In genomic region chr6:108805194-108805593, GRCm38 (mm10) we compare ENCODE assay signal across 13 mouse cellular contexts. TPM values are rescaled to one million over a fixed set of nuclear protein-coding genes. Genes with fewer than 3 reads are reported as not detected.
DNase-seq lines count a peak whose midpoint lies in the region; ATAC-seq and TF ChIP-seq lines count a peak whose summit lies in the region.
"Had no signal": no experiment of that assay in that cellular context is flagged by ENCODE, and none has a peak within 500 bp of the region (broad histone marks: within the 10 kb centered on the region; RNA-seq: fewer than 3 reads in every experiment).

No protein-coding gene starts in this region.

- peaks cover 16% of the 10 kb centered on the region for H3K4me1 ChIP-seq in hindbrain, embryonic 15.5 days (replicated peaks)
- peaks cover 9% of the 10 kb centered on the region for H3K4me1 ChIP-seq in hindbrain, embryonic 12.5 days
- no peaks in the 10 kb centered on the region for H3K4me1 ChIP-seq in lung, postnatal 0 days (ENCODE audit: insufficient read depth, low read depth, low read length)
- peaks cover 24% of the 10 kb centered on the region for H3K4me1 ChIP-seq in neural tube, embryonic 13.5 days (replicated peaks)
- no peaks in the 10 kb centered on the region for H3K4me1 ChIP-seq in heart, embryonic 11.5 days (ENCODE audit: control insufficient read depth, insufficient read depth, low read length)

- ATAC-seq in hindbrain, embryonic 15.5 days (ENCODE audit: low FRiP score, low read depth), result 0 out of 2 replicates have a peak, but pooled peaks have one; percentile 35
- ATAC-seq in hindbrain, embryonic 12.5 days (ENCODE audit: low FRiP score), result no peak
- peak; percentile 21; the same call in 1 of the 2 replicates for ATAC-seq in lung, postnatal 0 days
- ATAC-seq in neural tube, embryonic 13.5 days (ENCODE audit: low read depth), result peak; percentile 64
- no peak for ATAC-seq in heart, embryonic 11.5 days (replicated peaks; ENCODE audit: insufficient number of reproducible peaks, low FRiP score, low TSS enrichment)

- peak; percentile 42 for DNase-seq in lung, postnatal 0 days (ENCODE audit: low spot score)
- no peak for DNase-seq in lung, postnatal 36 days
- peak; percentile 22 to 53 for DNase-seq in cerebellum, postnatal 25 days
- DNase-seq: adrenal gland, postnatal 10 days; midbrain, embryonic 14.5 days; thymus, postnatal 25 days had no signal

- H3K4me2 ChIP-seq in hindbrain, embryonic 15.5 days, result no peak overlapping the region
- H3K4me2 ChIP-seq in hindbrain, embryonic 12.5 days (replicated peaks), result no peak overlapping the region
- H3K4me2 ChIP-seq in lung, postnatal 0 days (replicated peaks; ENCODE audit: low read depth, low read length), result no peak overlapping the region
- no peak overlapping the region for H3K4me2 ChIP-seq in neural tube, embryonic 13.5 days
- no peak overlapping the region for H3K4me2 ChIP-seq in heart, embryonic 11.5 days
- H3K4me2 ChIP-seq: embryonic facial prominence, embryonic 15.5 days; intestine, embryonic 15.5 days had no signal

- 7% methylated on average over 1 of the region's 1 CpGs for WGBS in hindbrain, embryonic 15.5 days
- 15% methylated on average over 1 of the region's 1 CpGs for WGBS in hindbrain, embryonic 12.5 days
- WGBS in lung, postnatal 0 days, result 33% methylated on average over 1 of the region's 1 CpGs
- WGBS in neural tube, embryonic 13.5 days, result 0% methylated on average over 1 of the region's 1 CpGs
- WGBS in heart, embryonic 11.5 days (ENCODE audit: insufficient replicate concordance), result 52% methylated on average over 1 of the region's 1 CpGs

- no peaks in the 10 kb centered on the region for H3K36me3 ChIP-seq in hindbrain, embryonic 15.5 days
- H3K36me3 ChIP-seq in hindbrain, embryonic 12.5 days, result no peaks in the 10 kb centered on the region
- no peaks in the 10 kb centered on the region for H3K36me3 ChIP-seq in lung, postnatal 0 days (ENCODE audit: insufficient read depth, low read length)
- no peaks in the 10 kb centered on the region for H3K36me3 ChIP-seq in neural tube, embryonic 13.5 days
- no peaks in the 10 kb centered on the region for H3K36me3 ChIP-seq in heart, embryonic 11.5 days (ENCODE audit: control insufficient read depth, insufficient read depth, low read length)
- H3K36me3 ChIP-seq: embryonic facial prominence, embryonic 15.5 days; intestine, embryonic 15.5 days had no signal

- no peak overlapping the region for H3K9ac ChIP-seq in hindbrain, embryonic 15.5 days
- H3K9ac ChIP-seq in hindbrain, embryonic 12.5 days, result no peak overlapping the region
- H3K9ac ChIP-seq in lung, postnatal 0 days (replicated peaks; ENCODE audit: low read depth), result no peak overlapping the region
- no peak overlapping the region for H3K9ac ChIP-seq in neural tube, embryonic 13.5 days
- H3K9ac ChIP-seq in heart, embryonic 11.5 days (ENCODE audit: low read depth, low read length), result no peak overlapping the region
- H3K9ac ChIP-seq: embryonic facial prominence, embryonic 15.5 days; intestine, embryonic 15.5 days had no signal

- no peaks in the 10 kb centered on the region for H3K9me3 ChIP-seq in hindbrain, embryonic 15.5 days
- no peaks in the 10 kb centered on the region for H3K9me3 ChIP-seq in hindbrain, embryonic 12.5 days (replicated peaks)
- H3K9me3 ChIP-seq in lung, postnatal 0 days (ENCODE audit: low read length), result no peaks in the 10 kb centered on the region
- no peaks in the 10 kb centered on the region for H3K9me3 ChIP-seq in neural tube, embryonic 13.5 days
- H3K9me3 ChIP-seq in heart, embryonic 11.5 days (replicated peaks; ENCODE audit: control insufficient read depth, low read length), result no peaks in the 10 kb centered on the region
- H3K9me3 ChIP-seq: embryonic facial prominence, embryonic 15.5 days; intestine, embryonic 15.5 days had no signal

- H3K4me3 ChIP-seq in hindbrain, embryonic 15.5 days, result no peak overlapping the region
- H3K4me3 ChIP-seq in hindbrain, embryonic 12.5 days, result no peak overlapping the region
- no peak overlapping the region for H3K4me3 ChIP-seq in lung, postnatal 0 days (ENCODE audit: low read depth, low read length)
- H3K4me3 ChIP-seq in neural tube, embryonic 13.5 days, result no peak overlapping the region
- no peak overlapping the region for H3K4me3 ChIP-seq in heart, embryonic 11.5 days (ENCODE audit: low read depth, low read length)
- H3K4me3 ChIP-seq: embryonic facial prominence, embryonic 15.5 days; intestine, embryonic 15.5 days; left cerebral cortex, adult 2 months had no signal

- no peak for TF ChIP-seq CTCF in lung, postnatal 0 days (IDR thresholded peaks at IDR 0.05)

- H3K27me3 ChIP-seq in hindbrain, embryonic 15.5 days, result no peaks in the 10 kb centered on the region
- no peaks in the 10 kb centered on the region for H3K27me3 ChIP-seq in hindbrain, embryonic 12.5 days
- no peaks in the 10 kb centered on the region for H3K27me3 ChIP-seq in lung, postnatal 0 days (replicated peaks; ENCODE audit: insufficient read depth, low read length)
- no peaks in the 10 kb centered on the region for H3K27me3 ChIP-seq in neural tube, embryonic 13.5 days
- H3K27me3 ChIP-seq in heart, embryonic 11.5 days (ENCODE audit: control insufficient read depth, insufficient read depth, low read length), result no peaks in the 10 kb centered on the region
- H3K27me3 ChIP-seq: embryonic facial prominence, embryonic 15.5 days; intestine, embryonic 15.5 days had no signal

- no peak for TF ChIP-seq EP300 in lung, postnatal 0 days (IDR thresholded peaks at IDR 0.05)

- H3K27ac ChIP-seq in hindbrain, embryonic 15.5 days (replicated peaks), result no peak overlapping the region
- no peak overlapping the region for H3K27ac ChIP-seq in hindbrain, embryonic 12.5 days
- no peak overlapping the region for H3K27ac ChIP-seq in lung, postnatal 0 days (ENCODE audit: low read length)
- peak overlapping the region; percentile 54; the same call in 1 of the 2 replicates for H3K27ac ChIP-seq in neural tube, embryonic 13.5 days (replicated peaks)
- H3K27ac ChIP-seq in heart, embryonic 11.5 days (ENCODE audit: low read depth, low read length), result no peak overlapping the region
- H3K27ac ChIP-seq: embryonic facial prominence, embryonic 15.5 days; intestine, embryonic 15.5 days; left cerebral cortex, adult 2 months had no signal

RNA-seq across cellular contexts. Expression of gene Arl8b, which starts 22.3 kb away (rescaled TPM):
- polyA plus RNA-seq in hindbrain, embryonic 15.5 days (2015; fragmentation: Nextera tagmentation; extraction: Ambion mirVana), result 97.4 and 109 TPM in 2 replicates
- polyA plus RNA-seq in hindbrain, embryonic 12.5 days (2016; fragmentation: Nextera tagmentation; extraction: Ambion mirVana), result 76.1 and 86.7 TPM in 2 replicates
- polyA plus RNA-seq in lung, postnatal 0 days (2015; fragmentation: Nextera tagmentation; extraction: Ambion mirVana), result 45.5 and 54.3 TPM in 2 replicates
- polyA plus RNA-seq in neural tube, embryonic 13.5 days (2015; fragmentation: Nextera tagmentation; extraction: Ambion mirVana), result 104 and 119 TPM in 2 replicates
- polyA plus RNA-seq in heart, embryonic 11.5 days (2014; fragmentation: Nextera tagmentation; extraction: Ambion mirVana), result 68.4 and 79.3 TPM in 2 replicates

RNA-seq across cellular contexts. Expression of gene Edem1, which starts 23.2 kb away (rescaled TPM):
- polyA plus RNA-seq in hindbrain, embryonic 15.5 days (2015; fragmentation: Nextera tagmentation; extraction: Ambion mirVana), result 5.8 and 10.2 TPM in 2 replicates
- polyA plus RNA-seq in hindbrain, embryonic 12.5 days (2016; fragmentation: Nextera tagmentation; extraction: Ambion mirVana), result 18.5 and 19.2 TPM in 2 replicates
- polyA plus RNA-seq in lung, postnatal 0 days (2015; fragmentation: Nextera tagmentation; extraction: Ambion mirVana), result 15.0 and 15.5 TPM in 2 replicates
- polyA plus RNA-seq in neural tube, embryonic 13.5 days (2015; fragmentation: Nextera tagmentation; extraction: Ambion mirVana), result 7.3 and 8.1 TPM in 2 replicates
- polyA plus RNA-seq in heart, embryonic 11.5 days (2014; fragmentation: Nextera tagmentation; extraction: Ambion mirVana), result 18.6 and 19.4 TPM in 2 replicates

Comparison
In these comparisons a context has a peak if more than half of its experiments do, and no peak if none do; other contexts are left out.
1. ATAC-seq: peak in hindbrain, embryonic 15.5 days (single experiment), lung, postnatal 0 days (single experiment) and neural tube, embryonic 13.5 days (single experiment); none in hindbrain, embryonic 12.5 days (single experiment) and heart, embryonic 11.5 days (single experiment).